Mouse (Mus musculus): ENCODE results near the gene Zdhhc9. TPM values are rescaled to one million over a fixed set of nuclear protein-coding genes. Genes with fewer than 3 reads are reported as not detected.

The Zdhhc9 gene
- total RNA-seq, 2 experiments from 2014 or later: 20.3 to 23.4 TPM

DNA sequence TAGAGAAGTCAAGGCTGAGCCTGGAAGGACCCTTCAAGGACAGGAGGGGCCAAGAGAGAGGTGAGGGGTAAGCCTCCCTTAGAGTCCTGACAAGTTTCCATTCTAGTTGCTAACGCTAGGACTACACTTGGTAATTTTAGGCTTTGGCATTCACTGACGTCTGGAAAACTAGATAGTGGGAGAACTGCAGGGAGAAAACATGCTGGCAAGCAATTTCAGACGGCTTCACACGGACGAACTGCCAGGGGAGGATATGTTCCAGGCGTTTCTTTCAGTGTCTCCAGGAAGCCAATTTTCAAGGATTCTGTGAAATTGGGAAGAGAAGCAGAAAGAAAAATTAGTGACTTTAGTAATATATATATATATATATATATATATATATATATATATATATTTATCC lies 26.8 kb downstream of the Zdhhc9 start:
- no peak for DNase-seq (ENCODE audit: low spot score in 2 of 2)

DNA sequence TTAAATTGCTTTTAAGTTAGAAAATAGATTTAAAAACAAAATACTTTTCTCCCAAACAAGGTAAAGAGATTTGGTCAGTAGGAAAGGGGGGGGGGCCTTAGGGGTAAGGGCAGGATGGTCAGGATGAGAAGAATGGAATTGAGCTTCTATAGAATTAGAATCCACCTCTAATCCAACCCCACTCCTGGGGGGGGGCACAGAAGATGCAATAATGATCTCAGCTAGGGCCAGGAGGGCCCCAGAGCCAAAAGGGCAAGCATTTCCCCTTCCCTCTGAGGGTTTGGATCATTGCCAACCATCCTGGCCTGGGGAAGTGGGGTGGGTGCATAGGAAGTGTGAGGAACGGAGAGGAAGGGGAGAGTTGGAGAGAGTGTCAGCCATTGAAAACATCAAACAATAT lies 38.3 kb downstream of the Zdhhc9 start:
- DNase-seq (ENCODE audit: low spot score in 2 of 2): no peak

DNA sequence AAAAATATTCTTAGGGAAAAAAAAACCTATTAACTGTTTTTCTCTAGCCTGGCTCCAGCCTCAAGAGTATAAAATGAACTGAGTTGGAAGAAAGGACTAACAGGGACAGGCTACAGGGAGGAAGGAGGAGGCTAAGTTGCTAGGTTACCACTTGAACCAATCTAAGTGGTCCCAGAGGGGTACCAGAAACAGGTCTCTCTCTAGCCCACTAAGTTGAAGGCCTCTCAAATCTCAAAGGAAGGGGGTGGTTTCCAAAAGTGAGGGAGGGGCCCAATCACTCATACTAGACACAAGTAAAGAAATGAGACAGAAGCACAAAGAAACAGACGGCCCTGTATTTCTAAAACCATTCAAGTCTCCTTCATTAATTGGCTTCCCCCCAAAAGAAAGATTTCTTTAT lies 38.8 kb downstream of the Zdhhc9 start:
- DNase-seq (ENCODE audit: low spot score in 2 of 2): no peak

DNA sequence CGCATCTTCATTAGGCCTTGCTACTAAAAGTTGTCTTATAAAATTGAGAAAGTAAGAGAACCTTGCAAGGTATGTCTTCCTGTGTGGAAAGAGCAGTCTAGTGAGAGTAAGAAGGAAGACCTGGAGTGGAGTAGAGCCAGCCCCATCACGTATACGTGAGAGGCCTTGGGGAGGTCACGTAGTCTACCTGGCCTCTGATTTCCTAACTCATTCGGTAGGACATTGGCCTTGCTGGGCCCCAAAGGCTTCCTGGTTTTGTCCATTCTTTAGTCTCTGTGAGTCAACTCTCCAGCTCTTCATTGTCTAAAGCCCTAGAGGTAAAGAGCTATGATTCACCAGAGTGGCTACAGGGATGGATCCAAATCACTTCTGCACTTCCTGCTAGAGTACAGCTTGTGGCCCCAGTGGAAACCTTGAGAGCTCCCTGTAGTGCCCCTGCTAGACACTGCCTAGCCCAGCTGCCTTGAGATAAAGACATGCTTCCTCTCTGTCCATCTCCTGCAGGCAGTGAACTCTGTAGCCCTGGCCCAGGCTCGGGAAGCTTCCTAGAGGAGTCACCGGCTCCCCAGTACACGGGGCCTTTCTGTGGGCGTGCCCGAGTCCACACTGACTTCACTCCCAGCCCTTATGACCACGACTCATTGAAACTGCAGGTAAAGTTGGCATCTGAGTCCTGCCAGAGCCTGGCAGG lies 50.3 kb downstream of the Zdhhc9 start:
- no peak for DNase-seq (ENCODE audit: low spot score in 2 of 2)

DNA sequence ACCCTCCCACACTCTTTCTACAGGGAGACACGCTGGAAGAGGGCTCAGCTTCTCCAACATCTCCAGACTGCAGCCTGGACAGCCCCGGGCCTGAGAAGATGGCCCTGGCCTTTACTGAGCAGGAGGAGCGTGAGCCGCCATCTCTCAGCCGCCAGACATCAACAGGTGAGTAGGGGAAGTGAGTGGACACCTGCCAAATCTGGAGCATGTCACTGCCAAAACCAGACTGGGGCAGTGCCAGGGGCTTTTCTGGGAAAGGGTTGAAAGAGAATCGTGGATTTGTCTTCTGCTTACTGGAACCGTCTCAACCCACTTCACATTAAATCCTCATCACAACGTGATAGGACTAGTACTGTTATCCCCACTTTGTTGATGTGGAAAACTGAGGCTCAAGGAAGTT lies 51.3 kb downstream of the Zdhhc9 start:
- no peak for DNase-seq (ENCODE audit: low spot score in 2 of 2)

DNA sequence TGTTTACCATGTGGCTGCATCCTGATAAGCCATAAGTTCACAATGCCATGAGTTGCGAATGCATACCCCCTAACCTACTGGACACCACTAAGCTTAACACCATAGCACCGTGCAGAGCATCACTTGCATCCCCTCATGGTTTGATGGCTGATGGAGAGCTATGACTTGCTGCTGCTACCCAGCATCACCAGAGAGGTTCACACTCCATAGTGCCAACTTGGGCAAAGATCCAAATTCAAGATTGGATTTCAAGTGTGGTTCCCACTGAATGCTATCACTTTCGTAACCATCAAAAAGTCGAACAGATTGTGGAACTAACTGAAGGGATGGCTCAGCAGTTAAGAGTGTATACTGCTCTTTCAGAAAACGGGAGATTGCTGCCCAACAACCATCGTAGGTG lies 53.2 kb downstream of the Zdhhc9 start:
- DNase-seq (ENCODE audit: low spot score in 2 of 2): no peak

DNA sequence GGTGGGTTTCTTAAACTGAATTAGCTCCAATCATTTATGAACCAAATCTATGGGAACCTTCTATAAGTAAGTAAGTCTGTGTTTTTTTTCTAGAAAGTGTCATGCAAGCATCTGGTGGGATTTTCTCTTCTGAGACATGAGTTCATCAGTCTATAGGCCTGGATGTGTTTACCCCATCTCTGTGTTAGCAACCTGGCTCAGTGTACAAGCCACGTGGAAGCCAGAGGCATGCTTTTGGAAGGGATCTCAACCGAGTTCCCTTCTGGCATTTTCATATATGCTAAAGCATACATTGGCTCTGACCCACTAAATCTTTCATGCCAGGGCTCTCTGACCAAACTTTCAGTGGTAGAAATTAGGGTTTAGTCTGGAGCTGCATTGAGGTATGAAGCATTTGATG lies 54.7 kb downstream of the Zdhhc9 start:
- no peak for DNase-seq (ENCODE audit: low spot score in 2 of 2)

DNA sequence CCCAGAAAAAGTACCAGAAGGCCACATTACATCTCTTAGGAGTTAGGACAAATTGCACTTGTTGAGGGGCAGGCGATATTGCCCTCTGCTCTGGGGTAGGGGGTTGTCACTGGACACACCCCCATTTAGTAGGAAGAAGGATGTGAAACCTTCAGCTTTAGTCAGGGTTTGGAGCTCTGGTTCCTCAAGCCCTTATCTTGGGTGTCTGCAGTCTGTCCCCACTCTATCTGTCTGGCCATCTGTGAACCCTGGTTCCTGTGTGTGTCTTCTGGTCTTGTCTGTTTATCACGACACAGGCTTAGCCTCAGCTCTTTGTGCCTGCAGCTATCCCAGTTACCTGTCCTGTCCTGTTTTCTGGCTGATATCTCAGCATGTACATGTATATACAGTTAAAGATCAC lies 55.3 kb downstream of the Zdhhc9 start:
- no peak for DNase-seq (ENCODE audit: low spot score in 2 of 2)

DNA sequence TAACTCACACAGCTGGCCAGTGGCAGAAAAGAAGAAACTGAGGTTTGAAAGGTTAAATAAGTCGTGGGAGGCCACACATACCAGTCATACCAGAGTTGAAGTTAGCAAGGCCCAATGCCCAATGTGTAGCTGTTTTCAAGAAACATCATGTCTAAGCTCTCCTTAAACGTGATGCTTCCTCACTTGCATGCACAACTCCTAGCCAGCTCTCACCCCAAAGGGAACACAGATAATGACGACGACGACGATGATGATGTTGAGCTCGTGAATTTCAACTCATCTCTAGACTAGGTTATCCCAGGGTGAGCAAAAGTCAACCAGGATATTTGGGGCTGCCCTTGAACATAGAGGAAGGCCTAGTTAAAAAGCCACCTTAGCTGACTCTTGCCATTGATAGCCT lies 56.6 kb downstream of the Zdhhc9 start:
- no peak for DNase-seq (ENCODE audit: low spot score in 2 of 2)

DNA sequence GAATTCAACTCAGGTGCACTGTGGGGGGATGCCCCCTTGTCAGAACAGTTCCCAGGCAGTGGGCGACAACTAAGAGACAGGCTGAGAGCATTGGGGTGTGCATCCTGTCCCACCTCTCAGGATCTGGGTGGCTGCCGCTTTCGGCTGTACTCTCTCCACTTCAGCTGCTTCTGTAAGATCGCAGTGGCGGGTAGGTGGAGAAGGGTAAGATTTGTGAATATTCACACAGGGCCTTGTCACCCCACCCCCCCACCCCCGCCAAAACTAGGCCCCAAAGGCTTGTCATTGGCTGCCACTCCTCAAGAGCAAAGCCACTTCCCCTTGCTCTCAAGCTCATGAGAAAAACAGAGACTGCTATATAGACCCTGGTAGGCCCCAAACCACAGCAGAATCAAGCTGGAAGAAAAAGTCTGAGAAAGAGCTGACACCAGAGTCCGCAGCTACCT lies 60.9 kb downstream of the Zdhhc9 start:
- DNase-seq (ENCODE audit: low spot score in 2 of 2): no peak

DNA sequence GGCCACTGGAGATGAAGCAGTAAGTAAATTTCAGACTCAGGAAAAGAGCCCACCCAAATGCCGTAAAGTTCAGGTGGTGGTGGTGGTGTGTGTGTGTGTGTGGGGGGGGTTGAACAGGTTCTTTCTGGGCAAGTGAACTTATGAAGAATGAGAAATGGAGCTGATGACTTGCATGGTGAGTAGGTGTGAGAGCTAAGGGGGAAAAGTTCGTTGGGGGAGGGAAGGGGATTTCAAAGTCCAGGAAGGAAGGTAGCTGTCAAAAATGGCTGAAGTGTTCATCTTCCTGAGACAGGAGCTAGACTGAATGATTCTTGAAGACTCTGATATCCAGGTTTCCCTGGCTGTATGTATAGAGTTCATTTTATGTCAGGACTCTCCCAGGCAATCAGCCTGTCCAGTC lies 61.5 kb downstream of the Zdhhc9 start:
- DNase-seq (ENCODE audit: low spot score in 2 of 2): no peak

DNA sequence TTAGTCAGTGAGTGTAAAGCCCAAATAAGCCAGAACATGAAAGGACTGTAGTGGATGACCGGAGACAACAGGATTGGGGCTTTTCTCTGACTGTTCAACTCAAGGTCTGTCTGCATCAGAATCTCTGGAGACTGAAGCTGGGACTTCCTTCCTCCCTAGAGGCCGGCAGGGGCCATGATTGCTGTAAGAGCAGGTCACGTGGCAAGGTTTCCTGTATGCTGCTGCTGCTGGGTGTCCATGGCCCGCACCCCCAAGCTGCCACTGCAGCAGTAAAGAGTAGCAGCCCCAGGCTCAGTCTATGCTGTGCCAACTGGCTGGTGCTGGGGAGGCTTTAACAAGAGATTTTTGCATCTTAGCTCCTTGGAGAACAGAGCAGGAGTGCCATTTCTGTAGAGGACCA lies 62.4 kb downstream of the Zdhhc9 start, which contains the start of gene Sash3:
Sash3 (plus strand) TSS at position 175 of the 400 bp plus-strand sequence.
- no peak for DNase-seq (ENCODE audit: low spot score in 2 of 2)

DNA sequence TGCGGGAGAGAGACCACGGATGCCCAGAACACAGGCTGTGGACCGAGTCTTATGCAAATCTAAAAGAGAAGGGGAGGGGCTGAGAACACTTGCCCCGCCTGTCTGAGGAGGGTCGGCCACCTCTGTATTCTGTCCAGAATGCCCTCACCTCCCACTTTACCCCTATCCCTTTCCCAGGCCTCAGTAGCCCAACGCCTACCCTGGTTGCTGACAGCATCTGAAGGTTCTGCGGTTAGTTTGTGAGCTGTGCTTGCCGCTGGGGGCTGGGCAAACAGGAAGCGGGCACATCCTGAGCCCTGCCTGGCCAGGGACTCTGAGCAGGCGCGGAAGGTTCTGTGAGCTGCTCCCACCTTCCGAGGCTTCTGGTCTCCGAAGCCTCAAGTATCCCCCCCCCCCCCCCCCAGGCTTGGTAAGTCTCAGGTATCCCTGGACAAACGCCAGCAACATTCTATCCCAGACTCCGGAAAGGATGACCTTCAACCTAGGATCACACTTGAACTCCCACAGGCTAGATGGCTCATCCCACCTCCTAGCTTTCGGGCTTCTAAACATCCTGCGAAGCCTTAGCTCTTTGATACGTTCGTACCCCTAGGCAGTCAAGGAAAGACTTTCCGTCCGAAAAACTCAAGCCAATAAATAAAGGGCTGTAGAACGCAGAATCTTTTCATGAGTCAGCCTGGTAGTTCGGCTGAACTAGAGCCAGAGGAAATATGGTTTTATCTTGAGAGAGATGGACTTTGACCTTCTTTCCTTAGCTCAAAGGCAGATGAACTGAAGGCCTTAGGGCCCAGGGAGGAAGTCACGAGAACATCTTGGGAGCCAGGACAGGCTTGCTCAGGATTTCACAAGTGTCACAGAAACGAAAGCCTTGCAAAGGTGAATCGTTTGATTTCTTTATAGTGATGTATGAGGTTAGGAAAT lies 65.0 kb downstream of the Zdhhc9 start:
- DNase-seq (ENCODE audit: low spot score in 2 of 2): no peak

DNA sequence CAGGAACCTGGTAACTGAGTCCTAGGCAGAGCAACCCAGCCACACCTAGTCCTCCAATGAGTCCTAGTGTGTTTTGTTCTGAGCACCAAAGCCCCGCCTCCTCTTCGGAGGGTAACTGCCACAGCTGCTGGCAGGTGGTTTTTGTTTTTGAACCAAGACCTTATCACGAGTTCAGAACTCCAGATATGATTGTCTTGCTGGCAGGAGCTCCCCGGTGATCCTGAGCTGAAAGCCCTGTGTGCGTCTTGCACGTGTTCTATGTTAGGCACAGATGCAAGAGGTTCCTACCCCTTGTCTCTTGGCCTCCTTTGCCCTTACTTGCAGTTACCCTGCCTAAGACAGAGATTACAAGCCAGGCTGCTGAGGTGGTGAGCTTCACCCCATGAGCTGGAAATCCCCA lies 67.2 kb downstream of the Zdhhc9 start:
- DNase-seq (ENCODE audit: low spot score in 2 of 2): no peak

DNA sequence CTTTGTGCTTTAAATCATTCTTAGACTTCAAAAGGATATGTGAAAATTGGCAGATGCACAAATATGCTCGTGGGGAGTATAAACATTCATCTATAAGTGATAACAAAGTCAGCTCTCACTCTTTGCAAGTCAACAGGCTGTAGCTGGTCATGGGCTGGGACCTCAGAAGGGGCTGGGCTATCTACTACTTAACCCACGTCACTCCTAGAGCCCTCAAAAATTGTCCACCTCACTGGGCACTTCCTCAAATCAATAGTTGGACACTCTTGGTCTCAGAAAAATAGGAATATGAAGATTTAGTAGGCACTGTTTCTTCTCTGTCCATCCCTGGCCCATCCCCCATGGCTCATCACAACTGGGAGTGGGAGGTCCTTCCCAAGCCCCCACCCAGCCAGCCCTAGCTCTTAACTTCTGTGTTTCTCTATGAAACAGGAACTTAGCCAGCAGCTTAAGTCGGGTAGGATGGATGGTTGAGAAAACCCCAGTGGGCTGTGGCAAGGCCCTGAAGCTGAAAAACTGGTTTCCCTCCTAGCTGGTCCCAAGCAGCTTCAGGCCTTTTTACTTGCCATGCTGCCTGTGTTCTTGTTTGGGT lies 68.3 kb downstream of the Zdhhc9 start:
- no peak for DNase-seq (ENCODE audit: low spot score in 2 of 2)

DNA sequence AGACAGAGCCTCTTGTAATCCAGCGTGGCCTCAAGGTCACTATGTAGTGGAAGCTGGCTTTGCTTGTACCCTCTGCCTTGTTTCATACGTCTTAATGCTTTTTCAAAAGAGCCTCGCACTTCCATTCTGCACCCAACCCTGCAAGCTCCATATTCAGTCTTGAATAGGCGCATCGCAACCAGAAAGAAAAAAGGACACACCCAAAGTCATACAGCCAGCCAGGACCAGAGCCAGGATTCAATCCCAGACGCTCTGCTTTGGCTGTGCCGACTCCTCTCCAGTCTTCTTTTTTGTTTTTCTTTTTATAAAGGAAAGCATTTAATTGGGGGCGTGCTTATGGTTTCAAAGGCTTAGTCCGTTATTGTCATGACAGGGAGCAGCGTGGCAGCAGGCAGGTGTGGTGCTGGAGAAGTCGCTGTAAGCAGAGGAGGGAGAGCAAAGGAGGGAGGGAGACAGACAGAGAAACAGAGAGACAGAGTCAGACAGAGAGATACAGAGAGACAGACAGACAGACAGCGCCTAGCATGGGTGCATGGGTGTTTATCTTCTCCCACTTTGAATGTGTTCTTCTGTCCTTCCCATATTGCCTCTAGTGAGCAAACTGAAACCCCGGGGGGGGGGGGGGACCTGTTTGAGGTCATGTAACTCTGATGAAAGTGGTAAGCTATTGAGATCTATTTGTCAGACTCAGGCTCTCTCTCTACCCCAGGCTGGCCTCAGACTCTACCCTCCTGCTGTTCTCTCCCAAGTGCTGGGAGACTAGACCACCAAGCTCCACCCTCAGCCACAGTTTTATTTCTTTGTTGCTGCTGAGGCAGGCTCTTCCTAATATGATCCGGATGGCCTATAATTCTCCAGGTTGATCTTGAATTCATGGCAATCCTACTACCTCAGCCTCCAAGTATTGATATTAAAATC lies 69.1 kb downstream of the Zdhhc9 start:
- no peak for DNase-seq (ENCODE audit: low spot score in 2 of 2)

DNA sequence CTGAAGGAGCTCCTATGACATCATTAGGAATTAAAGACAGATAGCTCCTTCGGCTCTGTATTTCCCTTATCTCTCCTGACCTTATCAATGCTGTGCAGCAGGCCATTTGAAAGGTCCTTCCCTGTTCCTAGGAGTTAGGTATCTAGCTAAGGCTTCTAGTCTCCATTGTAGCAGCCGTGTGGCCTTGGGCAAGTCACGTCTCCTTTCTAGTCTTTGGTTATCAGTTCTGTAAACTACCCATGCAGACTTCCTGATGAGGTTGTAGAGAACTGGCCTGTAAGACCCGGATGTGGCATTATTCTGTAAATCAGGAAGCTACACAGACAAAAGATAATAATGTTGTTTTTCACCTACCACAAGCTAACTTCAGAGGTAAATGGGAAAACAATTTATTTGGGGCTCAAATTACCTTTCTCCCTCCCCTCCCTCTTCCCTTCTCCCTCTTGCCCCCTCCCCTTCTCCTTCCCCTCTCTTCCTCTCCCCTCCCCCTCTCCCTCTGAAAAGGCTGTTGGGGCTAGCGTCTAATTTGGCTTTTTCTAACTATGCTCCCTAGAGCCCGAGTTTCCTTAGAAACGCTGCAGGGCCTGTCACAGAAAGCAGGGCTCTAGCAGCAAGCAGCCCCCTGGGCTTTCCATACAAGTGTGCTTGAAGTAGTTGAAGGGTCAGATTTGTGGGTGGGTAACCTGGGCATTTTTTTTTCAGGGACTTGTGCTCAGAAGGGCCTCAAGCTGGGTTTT lies 70.0 kb downstream of the Zdhhc9 start:
- DNase-seq (ENCODE audit: low spot score in 2 of 2): no peak

DNA sequence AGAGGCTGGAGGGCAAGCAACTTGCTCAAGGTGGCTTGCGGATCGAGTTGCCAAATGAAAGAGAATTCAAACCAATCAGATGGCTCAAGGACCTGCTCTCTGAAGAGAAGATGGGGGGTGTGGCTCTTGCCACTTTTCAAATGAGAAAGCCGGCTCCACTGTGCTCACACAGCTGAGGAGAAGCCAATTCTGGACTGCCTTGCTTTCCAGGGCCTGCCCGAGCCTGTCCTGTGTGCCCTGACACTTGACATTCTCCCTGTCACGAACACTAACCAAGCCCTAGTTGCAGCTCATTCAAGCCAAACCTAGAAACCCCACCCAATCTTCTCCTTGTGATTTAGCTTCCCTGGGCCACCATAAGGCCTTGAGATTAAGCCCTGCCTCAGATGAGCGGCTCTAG lies 70.7 kb downstream of the Zdhhc9 start:
- DNase-seq (ENCODE audit: low spot score in 2 of 2): no peak

DNA sequence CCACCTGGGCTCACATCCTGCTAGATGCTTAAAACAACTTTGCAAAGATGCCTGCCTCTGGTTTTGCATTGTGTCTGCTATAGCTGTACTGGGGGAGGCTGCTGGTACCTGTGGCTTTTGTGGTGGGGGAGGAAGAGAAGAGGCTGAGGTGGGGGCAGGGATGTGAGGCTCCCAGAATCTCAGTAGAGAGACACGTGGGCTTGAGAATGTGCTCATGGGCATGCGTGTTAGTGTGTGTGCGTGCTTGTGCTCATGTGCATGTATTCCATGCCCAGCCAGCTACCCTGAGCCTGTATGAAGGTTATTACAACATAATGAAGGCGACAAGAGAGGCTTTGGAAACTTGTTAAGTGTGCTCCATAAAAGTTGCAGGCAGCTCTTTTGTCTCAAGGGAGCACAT lies 71.7 kb downstream of the Zdhhc9 start:
- no peak for DNase-seq (ENCODE audit: low spot score in 2 of 2)

DNA sequence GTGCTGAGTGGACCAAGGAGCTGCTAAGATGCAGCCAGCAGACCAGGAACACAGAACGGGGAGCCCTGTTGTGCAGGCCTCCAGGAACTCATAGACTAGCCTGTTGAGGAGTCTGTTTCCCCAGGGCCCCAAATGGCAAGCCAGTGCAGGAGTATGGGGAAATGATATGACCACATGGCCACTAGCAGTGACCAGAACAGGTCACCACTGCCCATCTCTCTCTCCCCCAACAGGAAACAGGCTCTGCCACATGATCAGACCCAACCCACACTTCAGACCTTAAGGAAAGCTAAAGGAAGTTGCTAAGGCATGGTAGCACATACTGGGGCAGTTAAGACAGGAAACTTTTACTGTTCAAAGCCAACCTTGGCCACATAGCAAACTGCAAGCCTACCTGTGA lies 79.5 kb downstream of the Zdhhc9 start:
- no peak for DNase-seq (ENCODE audit: low spot score in 2 of 2)
